Mouse (Mus musculus) retina, postnatal 7 days (tissue): ENCODE data around the gene Ptger1.

Experiments
- DNase-seq: peaks from one replicate; pipeline ENCODE4 v3.0.0-alpha.2; 2012; ENCODE audit warnings: low read depth, low spot score

Gene Ptger1

DNA sequence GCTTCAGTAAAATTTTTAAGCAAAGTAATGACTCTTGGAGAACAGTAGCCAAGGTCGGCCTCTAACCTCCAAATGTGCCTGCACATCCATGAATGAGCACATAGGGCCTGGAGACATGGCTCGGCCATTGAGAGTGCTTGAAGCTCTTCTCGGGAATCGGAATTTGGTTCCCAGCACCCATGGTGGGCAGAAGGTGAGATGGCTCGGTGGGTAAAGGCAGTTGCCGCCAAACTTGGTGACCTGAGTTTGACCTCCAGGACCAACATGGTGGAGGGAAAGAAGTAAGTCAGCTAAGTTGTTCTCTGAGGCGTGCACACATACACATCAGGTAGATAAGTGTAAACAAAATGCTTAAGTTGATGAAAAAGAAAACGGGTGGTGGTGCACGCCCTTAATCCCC, 10.4 kb upstream of the Ptger1 start:
- no peak for DNase-seq

- DNase-seq: no peak
These were observed 9.8 kb upstream of the Ptger1 start for GRCm38 (mm10) chr8:83656484-83657246.

DNA sequence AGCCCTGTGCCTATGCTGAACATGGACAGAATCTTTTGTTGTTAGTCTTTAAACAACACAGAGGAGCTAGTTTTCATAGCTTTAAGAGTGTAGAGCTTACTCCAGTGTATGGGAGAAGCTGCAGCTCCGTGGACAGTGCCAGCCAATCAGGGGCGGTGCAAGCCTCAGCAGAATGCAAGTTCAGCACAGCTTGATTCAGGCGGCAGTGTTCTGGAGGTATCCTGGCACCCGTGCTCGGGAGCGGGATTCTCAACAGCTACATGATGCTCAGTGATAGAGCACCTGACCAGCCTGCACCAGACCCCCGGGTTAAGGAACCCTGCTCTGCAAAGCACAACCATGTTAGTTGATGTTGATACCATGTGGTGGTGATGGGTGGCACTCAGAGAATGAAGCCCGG, 5.9 kb upstream of the Ptger1 start:
- no peak for DNase-seq

DNA sequence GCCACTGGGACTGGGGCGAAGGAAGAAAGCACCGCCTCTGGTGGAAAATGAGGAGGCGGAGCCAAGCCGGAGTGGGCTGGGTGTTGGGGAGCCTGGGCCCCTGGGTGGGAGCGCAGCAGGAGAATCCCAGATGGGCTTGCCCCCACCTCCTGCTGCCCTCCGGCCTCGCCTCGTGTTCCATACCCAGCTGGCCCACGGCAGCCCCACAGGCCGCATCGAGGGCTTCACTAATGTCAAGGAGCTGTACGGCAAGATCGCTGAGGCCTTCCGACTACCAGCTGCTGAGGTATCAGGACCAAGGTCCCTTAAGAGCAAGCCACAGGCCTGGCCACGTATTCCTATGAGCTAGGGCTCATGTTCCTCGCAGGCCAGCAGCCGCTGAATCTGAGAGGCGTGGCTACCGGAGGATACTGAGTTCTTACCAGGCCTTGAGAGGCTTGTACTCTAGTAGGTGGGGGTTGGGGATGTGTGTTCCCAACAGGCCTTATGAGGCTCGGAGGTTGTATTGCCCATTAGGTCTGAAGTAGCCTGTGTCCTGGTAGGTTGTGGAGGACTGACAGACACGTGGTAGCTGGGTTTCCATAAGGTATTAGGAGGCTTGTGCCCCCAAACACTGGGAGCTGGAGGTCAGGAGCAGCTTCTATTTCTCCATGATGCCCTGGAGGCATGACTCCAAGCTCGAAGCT, 5.3 kb upstream of the Ptger1 start:
- DNase-seq: no peak

- DNase-seq: peak; percentile 77
These were observed 4.1 kb upstream of the Ptger1 start for GRCm38 (mm10) chr8:83662421-83662826.

DNA sequence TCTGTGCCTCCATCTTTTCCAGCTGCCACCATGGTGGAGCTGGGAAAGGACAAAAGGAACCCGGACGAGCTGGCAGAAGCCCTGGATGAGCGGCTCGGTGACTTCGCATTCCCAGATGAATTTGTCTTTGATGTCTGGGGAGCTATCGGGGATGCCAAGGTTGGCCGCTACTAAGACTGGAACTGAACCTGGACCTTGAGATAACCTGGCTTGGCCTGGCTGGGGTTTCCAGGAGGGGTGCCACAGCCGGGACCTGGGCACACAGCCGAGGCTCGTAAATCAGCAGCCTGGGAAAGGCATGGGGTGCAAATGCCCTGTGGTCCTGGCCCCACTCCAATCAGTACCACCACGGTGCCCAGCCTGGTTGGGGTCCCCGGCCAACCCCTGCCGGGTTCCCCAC, 2.4 kb upstream of the Ptger1 start:
- no peak for DNase-seq

DNA sequence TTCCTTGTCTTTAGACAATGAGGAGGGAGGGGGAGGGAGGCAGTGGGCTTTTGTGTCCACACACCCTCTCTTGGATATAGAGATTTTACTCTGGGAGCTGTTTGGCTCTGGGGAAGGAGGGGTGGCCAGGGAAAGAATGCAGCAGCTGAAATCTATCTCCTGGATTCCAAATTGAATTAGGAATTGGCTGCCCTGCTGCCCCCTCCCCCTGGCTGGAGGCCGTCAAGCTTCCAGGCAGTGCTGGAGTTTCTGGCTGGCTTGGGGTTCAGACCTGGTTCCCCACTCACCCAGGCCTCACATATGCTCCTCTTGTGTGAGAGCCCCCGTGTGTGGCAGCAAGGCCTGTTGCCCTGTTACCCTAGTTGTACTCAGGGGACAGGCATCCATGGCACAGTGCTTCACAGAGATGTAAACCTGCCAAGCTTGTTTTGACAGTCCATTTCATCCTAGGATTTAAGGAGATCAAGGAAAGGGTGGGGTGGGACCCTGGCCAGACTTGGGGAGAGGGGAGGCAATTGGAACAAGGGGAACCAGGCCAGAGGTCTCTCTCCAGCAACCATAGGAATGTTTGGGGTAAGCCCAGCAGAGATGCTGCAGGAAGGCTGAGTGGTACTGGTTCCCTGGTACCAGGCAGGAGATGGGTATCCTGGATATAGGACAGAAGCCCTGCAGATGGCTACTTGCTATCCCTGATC, 1.4 kb upstream of the Ptger1 start:
- no peak for DNase-seq

DNA sequence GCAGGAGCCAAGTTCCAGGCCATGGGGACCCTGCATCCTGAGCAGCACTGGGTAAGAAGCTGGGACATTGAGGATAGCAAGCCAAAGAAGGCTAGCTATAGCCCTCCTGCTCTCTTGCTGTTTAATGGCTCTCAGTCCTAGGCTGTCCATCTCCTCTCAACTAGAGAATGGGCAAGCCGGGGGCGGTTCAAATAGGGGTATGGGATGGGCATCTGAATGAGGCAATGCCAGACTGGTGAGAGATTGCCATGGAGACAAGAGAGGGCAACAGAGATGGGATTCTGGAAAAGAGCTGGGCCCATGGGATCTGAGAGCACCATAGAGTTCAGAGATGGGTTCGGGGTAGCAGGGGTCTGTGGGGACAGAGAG, 372 bp downstream of the Ptger1 start:
- no peak for DNase-seq

GRCm38 (mm10) chr8:83667526-83667925, 1.0 kb downstream of the Ptger1 start:
- DNase-seq: no peak

- DNase-seq: peak; percentile 60
These were observed 1.8 kb downstream of the Ptger1 start for GRCm38 (mm10) chr8:83668010-83668916.

DNA sequence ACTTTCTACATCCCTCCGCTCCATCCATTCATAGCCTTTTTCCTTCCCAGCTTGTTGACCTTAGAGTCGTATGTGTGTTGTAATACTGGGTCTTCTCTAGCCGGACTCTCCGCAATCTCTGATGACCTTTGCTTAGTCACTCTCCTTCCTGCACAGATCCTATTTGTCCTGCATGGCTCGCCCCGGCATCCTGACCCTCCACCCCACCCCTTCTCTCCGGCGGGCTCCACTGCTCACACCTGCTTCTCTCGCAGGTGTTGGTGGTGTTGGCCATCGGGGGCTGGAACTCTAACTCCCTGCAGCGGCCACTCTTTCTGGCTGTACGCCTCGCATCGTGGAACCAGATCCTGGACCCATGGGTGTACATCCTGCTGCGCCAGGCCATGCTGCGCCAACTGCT, 2.5 kb downstream of the Ptger1 start:
- DNase-seq: no peak

- no peak for DNase-seq
These were observed 6.5 kb downstream of the Ptger1 start for GRCm38 (mm10) chr8:83672936-83673335.

GRCm38 (mm10) chr8:83674497-83674896, 8.0 kb downstream of the Ptger1 start:
- no peak for DNase-seq

DNA sequence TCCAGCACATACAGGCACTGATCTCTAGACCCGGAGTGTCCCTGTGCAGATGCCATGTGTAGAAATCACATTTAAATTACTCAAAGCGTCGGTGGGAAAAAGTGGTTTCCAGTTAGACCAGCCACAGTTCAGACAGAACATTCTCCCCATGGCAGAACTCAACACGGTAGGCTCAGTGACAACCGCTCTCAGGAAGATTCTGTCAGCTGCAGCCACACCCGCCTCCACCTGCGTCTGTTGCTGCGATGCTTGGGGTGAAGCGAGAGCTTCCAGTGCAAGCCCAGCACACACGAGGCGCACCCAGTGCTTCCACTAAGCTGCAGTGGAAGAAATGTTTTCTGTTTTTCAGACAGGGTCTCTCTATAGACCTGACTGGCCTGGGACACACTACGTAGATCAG, 13.4 kb downstream of the Ptger1 start:
- DNase-seq: no peak

GRCm38 (mm10) chr8:83680603-83681002, 14.1 kb downstream of the Ptger1 start:
- no peak for DNase-seq

- no peak for DNase-seq
These were observed 14.6 kb downstream of the Ptger1 start for GRCm38 (mm10) chr8:83681099-83681498.

- DNase-seq: no peak
These were observed 18.0 kb downstream of the Ptger1 start for GRCm38 (mm10) chr8:83684517-83684916.

DNA sequence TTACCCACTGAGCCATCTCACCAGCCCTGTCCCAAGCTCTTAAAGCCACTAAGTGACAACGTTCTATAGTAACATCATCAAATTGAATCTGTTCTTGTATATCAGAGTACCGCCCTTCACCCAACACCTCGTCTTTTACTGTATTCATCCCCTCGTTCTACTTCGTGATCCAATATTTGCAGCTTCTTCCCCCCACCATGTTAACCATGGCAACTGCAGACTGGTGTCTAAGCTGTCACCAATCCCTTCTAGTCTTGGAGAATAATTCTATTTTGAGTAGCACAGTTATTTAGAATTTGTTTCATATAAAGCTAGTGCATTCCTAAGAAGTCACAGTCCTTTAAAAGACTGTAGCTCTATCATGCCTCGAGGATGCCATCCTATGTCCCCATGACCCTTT, 22.8 kb downstream of the Ptger1 start:
- no peak for DNase-seq

DNA sequence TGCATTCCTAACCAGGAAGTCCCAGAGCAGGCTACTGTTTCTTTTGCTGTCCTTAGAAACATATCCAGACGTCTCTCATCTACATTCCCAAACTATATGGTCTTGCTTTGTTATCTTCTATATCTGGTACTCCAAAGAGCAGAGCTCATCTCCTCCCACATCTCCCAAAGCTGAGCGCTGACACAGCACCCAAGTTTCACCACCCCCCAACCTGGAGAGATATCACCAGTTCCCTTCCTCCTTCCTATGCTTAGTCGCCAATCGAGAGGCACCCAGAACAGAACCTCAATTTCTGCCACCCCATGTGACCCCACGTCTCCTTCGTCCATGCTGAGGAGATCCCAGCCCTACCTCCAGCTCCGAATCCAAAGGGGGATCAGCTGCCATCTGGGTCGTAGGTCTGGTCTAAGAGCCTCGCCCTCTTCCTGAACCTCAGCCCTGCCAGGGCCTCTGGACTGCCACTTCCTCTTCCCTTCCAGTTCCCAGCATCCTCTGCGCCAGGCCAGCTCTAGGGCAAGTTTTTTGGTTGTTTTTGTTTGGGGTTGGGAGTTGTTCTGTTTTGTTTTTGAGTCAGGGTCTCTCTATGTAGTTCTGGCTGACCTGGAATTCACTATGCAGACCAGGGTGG, 27.2 kb downstream of the Ptger1 start:
- no peak for DNase-seq

DNA sequence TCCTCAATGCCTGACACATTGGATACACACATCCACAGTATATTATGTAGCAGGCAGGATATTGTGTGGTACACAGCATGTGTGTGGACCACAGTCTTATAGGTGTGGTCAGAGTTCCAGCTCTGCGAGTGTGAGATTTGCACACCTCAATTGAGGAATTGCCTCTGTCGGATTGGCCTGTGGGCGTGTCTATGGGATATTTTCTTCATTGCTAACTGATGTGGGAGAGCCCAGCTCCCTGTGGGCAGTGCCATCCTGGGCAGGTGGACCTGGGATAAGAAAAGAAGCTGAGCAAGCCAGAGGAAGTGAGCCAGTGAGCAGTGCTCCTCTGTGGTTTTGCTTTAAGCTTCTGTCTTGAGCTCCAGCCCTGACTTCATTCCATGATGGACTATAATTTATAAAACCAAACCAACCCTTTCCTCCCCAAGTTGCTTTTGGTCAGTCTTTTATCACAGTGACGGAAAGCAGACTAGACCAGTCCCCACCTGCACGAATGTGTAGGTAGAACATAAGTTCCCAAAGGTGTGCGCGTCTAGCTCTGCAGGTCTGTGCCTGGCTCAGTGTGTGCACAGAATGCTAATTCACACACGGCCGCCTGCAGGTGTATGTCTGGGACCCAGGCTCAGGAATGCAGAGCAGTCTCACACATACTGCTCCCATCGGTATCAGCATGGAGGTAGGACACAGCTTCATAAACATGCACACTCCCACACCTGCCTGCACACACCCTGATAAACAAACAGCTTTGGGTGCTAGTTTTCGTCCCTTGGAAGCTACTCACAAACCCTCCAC, 28.1 kb downstream of the Ptger1 start:
- no peak for DNase-seq
